Mouse (Mus musculus): ENCODE measurements around the gene Tnfsfm13. TPM values are rescaled to one million over a fixed set of nuclear protein-coding genes. Genes with fewer than 3 reads are reported as not detected.
A peak's percentile ranks its signal among the peaks of the same experiment; 100 is the strongest.

The Tnfsfm13 gene
- polyA plus RNA-seq, 1 experiment, result 43.9 TPM

DNA sequence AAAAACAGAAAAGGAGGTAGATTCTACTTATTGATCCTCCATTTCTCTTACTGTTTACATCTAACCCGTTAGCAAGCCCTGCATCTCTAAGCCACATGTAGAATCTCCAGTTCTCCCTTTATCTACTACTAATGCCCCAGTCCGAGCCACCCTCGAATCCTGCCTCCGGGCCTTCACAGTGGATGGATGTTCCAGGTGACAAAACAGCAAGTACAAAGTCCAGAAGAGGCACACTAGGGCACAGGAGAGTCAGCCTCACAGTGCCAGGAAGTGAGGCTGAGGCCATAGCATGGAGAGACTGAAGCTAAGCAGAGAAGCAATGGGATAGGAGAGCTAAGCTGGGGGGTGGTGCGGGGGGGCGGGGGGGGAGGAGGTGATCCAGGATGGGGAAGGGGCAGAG lies 3.0 kb downstream of the Tnfsfm13 start:
- H3K27ac ChIP-seq (ENCODE audit: insufficient read depth, low read depth, low read length), result peak overlapping the region; percentile 74

DNA sequence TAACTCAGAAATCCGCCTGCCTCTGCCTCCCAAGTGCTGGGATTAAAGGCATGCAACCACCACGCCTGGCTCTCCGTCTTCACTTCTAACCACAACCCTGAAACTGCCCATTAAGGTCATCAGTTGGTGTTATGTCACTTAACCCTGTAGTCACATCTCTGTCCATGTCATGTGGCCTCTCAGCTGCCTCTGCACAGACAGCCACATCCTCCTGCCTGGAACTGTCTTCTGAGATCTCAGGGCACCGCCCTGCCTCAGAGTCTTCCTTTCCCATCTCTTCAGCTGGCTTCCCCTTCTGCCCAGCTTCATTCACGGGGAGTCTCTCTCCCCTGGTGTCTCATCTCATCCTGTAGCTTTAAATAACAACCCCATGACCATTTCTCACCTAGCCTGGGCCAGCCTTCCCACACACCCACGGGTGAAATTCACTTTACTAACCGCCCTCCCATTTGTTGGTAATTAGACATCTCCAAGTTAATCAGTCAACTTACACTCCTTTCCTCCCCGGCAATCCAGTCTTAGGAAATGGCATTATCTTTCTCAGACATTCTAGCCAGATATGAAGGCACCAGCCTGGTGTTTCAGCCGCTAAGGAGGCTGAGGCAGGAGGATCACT lies 3.6 kb downstream of the Tnfsfm13 start:
- peaks cover 54% of the 10 kb centered on the region for H3K4me1 ChIP-seq (ENCODE audit: control insufficient read depth, insufficient read depth, low read length)
- peak overlapping the region; percentile 74 for H3K27ac ChIP-seq (ENCODE audit: insufficient read depth, low read depth, low read length)
- TF ChIP-seq POLR2A (IDR thresholded peaks at IDR 0.05; ENCODE audit: borderline replicate concordance, low read depth, low read length) (no peak), CTCF (IDR thresholded peaks at IDR 0.05; ENCODE audit: low read depth, low read length) (no peak)
- no peak overlapping the region for H3K4me3 ChIP-seq (ENCODE audit: insufficient read depth, low read length)

More for the DNA sequence above, 3.0 kb downstream of the Tnfsfm13 start:
- Histone ChIP-seq H3K4me3 (ENCODE audit: insufficient read depth, low read length) (no peak overlapping the region), H3K4me1 (ENCODE audit: control insufficient read depth, insufficient read depth, low read length) (peaks cover 54% of the 10 kb centered on the region)
- TF ChIP-seq CTCF (IDR thresholded peaks at IDR 0.05; ENCODE audit: low read depth, low read length) (no peak), POLR2A (IDR thresholded peaks at IDR 0.05; ENCODE audit: borderline replicate concordance, low read depth, low read length) (no peak)

DNA sequence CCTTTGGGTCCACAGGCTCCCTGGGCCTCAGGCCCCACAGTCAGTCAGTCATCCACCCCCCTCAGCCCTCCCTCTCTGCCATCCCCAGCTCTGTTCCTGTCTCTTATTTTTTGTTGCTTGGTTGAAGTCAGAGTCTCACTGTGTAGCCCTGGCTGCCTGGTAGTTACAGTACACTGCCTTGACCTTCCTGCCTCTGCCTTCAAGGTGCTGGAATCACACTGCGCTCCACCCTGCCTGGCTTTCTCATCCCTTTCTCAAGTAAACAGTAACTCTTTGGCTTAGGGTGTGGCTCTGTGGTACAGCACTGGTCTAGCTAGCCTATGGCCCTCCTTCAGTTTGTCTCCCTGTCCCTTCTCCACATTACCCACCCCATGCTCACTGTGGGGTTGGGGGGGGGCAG lies 6.0 kb downstream of the Tnfsfm13 start:
- TF ChIP-seq POLR2A (IDR thresholded peaks at IDR 0.05; ENCODE audit: borderline replicate concordance, low read depth, low read length) (0 out of 2 replicates have a peak, but pooled peaks have one; percentile 5), CTCF (IDR thresholded peaks at IDR 0.05; ENCODE audit: low read depth, low read length) (no peak)
- H3K27ac ChIP-seq (ENCODE audit: insufficient read depth, low read depth, low read length), result peak overlapping the region; percentile 84
- H3K4me1 ChIP-seq (ENCODE audit: control insufficient read depth, insufficient read depth, low read length), result peaks cover 67% of the 10 kb centered on the region
- no peak overlapping the region for H3K4me3 ChIP-seq (ENCODE audit: insufficient read depth, low read length)

DNA sequence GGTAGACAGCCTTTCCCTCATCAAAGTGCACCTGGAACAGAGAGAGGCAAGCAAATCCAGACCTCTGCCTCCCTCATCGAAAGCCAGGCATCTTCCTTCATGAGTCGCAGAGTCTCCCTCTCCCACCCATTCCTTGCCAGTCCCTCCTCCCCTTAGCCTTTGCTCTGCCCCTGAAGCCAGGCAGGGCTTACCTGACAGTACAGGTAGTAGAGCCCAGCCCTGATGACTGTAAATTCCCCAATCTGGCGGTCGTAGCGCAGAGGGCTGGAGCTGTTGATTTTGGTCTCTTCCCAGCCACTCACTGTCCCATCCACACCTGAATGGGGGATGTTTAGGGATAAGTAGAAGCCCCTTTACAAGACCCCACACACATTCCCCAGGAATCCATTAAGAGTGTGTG lies 8.8 kb downstream of the Tnfsfm13 start:
- no peak for TF ChIP-seq CTCF (IDR thresholded peaks at IDR 0.05; ENCODE audit: low read depth, low read length)
- TF ChIP-seq POLR2A (IDR thresholded peaks at IDR 0.05; ENCODE audit: borderline replicate concordance, low read depth, low read length), result no peak
- Histone ChIP-seq H3K4me3 (ENCODE audit: insufficient read depth, low read length) (no peak overlapping the region), H3K4me1 (ENCODE audit: control insufficient read depth, insufficient read depth, low read length) (peaks cover 67% of the 10 kb centered on the region), H3K27ac (ENCODE audit: insufficient read depth, low read depth, low read length) (no peak overlapping the region)

DNA sequence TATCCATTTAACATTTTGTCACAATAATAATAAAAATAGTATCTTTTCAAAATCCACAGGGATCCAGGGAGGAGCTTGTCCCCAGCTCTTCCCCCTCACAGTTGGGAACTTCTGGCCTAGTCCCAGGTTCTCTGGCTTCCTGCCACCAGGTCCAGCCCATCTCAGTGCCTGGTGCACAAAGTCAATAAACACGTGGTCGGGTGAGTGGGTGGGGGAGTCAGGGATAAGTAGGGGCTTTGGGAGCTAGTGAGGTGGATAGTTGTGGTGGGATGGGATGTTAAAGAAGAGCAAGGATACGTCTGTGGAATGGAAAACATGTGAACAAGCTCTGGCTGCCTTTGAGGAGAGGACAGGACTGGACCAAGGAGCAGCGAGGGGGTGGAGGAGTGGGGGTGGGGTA lies 9.5 kb downstream of the Tnfsfm13 start:
- TF ChIP-seq CTCF (IDR thresholded peaks at IDR 0.05; ENCODE audit: low read depth, low read length) (no peak), POLR2A (IDR thresholded peaks at IDR 0.05; ENCODE audit: borderline replicate concordance, low read depth, low read length) (no peak)
- Histone ChIP-seq H3K4me3 (ENCODE audit: insufficient read depth, low read length) (no peak overlapping the region), H3K27ac (ENCODE audit: insufficient read depth, low read depth, low read length) (peak overlapping the region; percentile 94), H3K4me1 (ENCODE audit: control insufficient read depth, insufficient read depth, low read length) (peaks cover 61% of the 10 kb centered on the region)

DNA sequence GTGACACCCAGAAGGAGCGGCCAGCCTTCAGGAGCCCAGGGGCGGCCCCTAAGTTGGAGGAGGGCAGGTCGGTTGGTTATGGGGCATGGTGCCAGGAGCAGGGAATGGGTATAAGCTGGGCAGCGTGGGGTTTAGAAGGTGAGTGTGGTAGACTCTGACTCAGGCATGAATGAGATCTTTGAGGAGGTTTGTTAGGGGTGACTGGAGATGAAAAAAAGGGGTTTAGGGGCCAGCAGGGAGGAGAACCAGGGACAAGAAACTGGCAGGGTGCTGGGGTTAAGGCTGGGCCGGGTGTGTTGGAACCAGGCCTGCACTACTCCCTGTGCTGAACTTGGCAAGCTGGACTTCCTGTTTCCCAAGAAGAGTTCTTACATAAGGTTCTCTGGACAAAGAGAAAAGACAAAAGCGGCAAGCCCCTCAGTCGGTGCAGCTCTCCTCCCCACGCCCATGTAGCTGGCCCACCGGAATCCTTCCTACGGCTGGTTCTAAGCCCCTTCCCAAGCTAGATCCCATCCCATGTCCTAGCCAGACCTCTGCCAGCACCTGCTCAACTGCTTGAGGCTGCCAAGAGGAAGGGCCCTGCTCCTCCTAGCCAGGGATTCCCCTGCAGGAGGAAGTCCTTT lies 10.3 kb downstream of the Tnfsfm13 start, which contains the start of gene Tnfsf13:
TSS of gene Tnfsf13 (minus strand) at position 259 of the 623 bp plus-strand sequence.
- H3K4me1 ChIP-seq (ENCODE audit: control insufficient read depth, insufficient read depth, low read length), result peaks cover 55% of the 10 kb centered on the region
- H3K27ac ChIP-seq (ENCODE audit: insufficient read depth, low read depth, low read length), result peak within 1 kb of the TSS; percentile 94
- peak within 1 kb of the TSS; percentile 31 for H3K4me3 ChIP-seq (ENCODE audit: insufficient read depth, low read length)
- TF ChIP-seq CTCF (IDR thresholded peaks at IDR 0.05; ENCODE audit: low read depth, low read length) (no peak), POLR2A (IDR thresholded peaks at IDR 0.05; ENCODE audit: borderline replicate concordance, low read depth, low read length) (no peak)

DNA sequence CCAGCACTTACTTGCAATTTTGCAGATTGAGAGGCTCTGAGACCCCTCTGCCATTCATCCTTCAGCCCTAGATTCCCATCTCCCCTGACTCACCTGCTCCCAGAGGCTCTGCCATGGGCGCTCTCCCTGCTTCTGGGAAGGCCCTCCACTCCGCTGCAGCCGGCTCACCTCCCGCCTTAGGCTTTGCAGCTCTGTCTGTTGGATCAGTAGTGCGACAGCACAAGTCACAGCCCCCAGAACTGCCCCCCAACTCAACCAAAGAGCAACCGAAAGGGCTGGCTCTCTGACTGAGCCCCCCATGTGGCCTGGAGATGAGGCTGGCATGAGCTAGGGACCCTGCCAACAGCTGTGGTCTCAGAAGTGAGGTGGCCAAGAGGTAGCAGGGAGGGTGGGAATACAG lies 11.0 kb downstream of the Tnfsfm13 start:
- Histone ChIP-seq H3K4me3 (ENCODE audit: insufficient read depth, low read length) (peak overlapping the region; percentile 30), H3K4me1 (ENCODE audit: control insufficient read depth, insufficient read depth, low read length) (peaks cover 55% of the 10 kb centered on the region), H3K27ac (ENCODE audit: insufficient read depth, low read depth, low read length) (peak overlapping the region; percentile 94)
- no peak for TF ChIP-seq CTCF (IDR thresholded peaks at IDR 0.05; ENCODE audit: low read depth, low read length)
- no peak for TF ChIP-seq POLR2A (IDR thresholded peaks at IDR 0.05; ENCODE audit: borderline replicate concordance, low read depth, low read length)

DNA sequence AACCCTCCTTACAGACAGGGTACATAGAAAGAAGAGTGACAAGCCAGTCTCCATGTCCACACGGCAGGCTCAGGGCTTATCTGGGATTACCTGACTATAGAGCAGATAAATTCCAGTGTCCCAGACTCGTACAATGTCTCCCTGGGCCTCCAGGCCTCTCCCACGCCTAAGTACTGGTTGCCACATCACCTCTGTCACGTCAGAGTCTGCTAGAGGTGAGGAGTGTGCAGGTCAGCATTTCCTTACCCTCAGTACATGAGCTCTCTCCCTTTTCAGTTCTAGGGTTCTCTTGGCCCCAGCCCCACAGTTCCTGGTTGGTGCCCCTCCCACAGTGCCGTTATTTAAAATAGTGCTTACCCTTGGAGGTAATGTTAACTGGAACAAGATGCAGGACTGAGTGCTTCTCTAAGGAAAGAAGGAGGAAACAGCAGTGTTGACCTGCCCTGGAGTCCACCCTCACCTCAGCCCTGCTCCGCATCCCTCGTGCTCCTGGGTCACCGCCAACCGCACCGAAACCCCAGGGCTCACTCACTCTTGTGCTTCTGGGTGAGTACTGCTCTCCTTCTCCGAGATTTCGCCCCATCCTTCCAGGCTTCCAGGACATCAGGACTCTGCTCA lies 11.7 kb downstream of the Tnfsfm13 start:
- no peak overlapping the region for H3K27ac ChIP-seq (ENCODE audit: insufficient read depth, low read depth, low read length)
- peaks cover 52% of the 10 kb centered on the region for H3K4me1 ChIP-seq (ENCODE audit: control insufficient read depth, insufficient read depth, low read length)
- TF ChIP-seq POLR2A (IDR thresholded peaks at IDR 0.05; ENCODE audit: borderline replicate concordance, low read depth, low read length), result no peak
- no peak overlapping the region for H3K4me3 ChIP-seq (ENCODE audit: insufficient read depth, low read length)

DNA sequence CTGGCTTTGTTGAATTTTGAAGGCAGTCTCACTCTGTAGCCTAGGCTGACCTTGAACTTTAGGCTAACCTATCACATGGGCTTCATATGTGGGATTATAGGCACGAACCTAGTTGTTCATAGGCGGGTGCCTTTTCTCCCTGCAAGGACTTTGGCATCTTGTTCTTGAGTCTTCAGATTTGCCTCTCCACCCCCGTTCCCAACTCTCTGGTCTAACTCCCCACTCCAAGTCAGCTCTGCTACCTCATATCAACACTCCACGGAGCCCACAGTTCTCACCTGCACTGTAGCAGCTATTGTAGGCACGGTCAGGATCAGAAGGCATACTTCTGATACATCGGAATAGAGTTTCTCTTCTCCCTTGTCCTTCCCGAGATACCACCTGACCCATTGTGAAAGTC lies 12.3 kb downstream of the Tnfsfm13 start:
- Histone ChIP-seq H3K27ac (ENCODE audit: insufficient read depth, low read depth, low read length) (no peak overlapping the region), H3K4me1 (ENCODE audit: control insufficient read depth, insufficient read depth, low read length) (peaks cover 52% of the 10 kb centered on the region), H3K4me3 (ENCODE audit: insufficient read depth, low read length) (no peak overlapping the region)
- TF ChIP-seq CTCF (IDR thresholded peaks at IDR 0.05; ENCODE audit: low read depth, low read length) (no peak), POLR2A (IDR thresholded peaks at IDR 0.05; ENCODE audit: borderline replicate concordance, low read depth, low read length) (no peak)
